Mouse (Mus musculus) cerebellum, adult 8-10 months (tissue): Measurements from ENCODE around the gene Hsp90ab1.

Source experiments
- DNase-seq: peaks from one replicate; pipeline ENCODE4 v3.0.0; 2022

Gene Hsp90ab1

DNA sequence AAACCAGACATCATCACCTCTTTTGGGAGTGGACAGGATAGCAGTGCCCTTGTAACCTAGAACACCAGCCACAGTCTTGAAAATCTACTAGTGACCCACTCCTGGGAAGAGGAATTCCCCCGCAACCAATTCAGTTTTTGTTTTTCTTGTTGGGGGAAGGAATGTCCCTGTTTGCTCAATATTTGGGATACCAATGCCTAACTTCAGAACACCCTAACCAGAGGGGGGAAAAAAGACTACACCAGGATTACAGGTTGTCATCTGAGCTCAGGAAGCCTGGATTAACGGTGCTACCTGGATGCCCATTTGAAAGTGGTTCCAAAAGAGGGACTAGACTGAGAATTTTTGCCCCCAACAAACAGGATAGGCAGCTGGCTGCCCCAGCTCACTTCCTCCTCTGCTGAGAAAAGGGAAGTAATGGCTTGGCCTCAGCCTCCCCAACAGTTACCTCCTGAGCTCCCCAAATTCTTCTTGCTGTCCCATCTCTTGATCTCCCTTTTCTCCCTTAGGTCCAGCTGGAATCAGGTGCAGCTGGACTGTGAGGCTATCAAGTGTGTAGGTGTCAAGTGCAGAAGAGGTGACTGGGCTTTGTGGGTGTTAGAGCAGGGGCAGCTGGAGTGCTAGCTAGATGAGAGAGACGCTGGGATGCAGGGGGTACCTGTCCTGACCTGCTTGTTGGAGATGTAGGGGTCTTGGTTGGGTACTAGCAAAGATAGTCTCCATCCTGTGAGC, 16.4 kb downstream of the Hsp90ab1 start:
- DNase-seq: no peak

DNA sequence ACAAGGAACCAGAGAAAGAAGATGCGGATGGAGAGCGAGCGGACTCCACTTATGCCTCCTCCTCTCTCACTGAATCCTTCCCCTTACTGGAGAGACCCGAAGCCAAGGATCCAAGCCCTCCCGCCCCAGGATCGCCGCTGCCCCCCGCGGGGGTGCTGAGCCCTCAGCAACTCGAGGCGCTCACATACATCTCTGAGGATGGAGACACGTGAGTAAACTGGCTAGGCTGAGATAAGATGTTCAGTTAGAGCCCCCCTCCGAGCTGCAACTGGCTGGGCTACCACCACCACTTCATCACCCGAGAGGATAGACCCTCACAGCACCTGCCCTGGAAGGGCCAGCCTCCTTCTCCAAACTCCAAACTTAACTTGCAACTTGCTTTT, 17.0 kb downstream of the Hsp90ab1 start:
- no peak for DNase-seq

DNA sequence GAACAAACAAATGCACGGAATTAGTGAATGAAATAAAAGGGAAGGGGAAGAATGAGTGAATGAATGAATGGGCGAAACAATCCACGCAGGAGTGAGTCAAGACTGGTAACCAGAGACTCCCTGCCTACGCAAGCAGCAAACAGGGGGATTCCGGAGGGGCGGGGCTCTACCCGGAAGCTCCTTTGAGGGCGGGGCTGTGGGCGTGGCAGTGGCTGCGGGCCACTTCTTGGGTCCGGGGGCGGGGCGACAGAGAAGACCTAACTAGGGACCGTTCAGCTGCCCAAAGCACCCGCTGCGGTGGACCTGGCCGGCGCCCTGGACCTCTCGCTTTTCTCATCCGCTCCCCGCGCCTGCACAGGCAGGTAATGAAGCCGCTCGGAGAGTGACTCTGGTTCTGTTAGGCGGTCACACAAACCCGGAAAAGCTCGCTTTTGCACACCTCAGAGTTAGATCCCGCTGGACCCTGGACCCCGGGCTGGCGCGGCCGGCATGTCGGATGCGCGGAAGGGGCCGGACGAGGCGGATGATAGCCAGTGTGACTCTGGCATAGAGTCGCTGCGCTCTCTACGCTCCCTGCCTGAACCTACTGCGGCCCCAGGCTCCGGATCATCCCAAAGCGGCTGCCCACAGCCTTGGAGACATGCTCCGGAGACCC, 17.5 kb downstream of the Hsp90ab1 start, which contains the start of gene Nfkbie:
TSS of gene Nfkbie (plus strand) at position 252 of the 655 bp plus-strand sequence.
- DNase-seq: peak; percentile 93

DNA sequence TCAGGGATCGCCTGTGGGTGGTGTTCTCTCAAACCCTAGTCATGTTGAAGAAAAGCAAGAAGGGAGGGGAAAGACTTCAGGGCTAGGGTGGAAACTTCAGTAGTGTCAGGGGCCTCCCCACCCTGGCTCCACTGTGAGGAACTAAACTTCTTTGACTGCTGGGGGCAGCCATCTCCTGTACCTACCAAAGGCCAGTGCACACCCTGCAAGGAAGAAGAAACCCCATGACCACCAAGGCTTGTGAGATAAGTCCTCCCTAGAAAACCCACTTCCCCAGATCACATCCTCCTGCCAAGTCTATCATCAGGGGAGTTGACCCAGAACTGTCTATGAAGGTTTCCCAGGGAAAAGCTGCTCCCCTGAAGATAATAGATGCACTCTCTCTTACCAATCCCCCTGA, 18.7 kb downstream of the Hsp90ab1 start:
- DNase-seq: no peak

DNA sequence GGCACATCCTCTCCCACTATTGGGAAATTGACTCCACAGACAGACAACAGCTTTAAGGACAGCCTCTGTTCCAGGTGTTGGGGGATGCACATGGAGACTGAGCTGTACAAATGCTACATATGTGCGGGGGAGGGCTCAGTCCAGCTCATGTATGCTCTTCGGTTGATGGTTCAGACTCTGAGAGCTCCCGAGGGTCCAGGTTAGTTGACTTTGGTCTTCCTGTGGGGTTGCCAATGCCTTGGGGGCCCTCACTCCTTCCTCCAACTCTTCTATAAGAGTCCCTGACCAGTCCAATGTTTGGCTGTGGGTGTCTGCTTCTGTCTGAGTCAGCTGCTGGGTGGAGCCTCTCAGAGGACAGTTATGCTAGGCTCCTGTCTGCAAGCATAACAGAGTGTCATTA, 20.0 kb downstream of the Hsp90ab1 start:
- no peak for DNase-seq

DNA sequence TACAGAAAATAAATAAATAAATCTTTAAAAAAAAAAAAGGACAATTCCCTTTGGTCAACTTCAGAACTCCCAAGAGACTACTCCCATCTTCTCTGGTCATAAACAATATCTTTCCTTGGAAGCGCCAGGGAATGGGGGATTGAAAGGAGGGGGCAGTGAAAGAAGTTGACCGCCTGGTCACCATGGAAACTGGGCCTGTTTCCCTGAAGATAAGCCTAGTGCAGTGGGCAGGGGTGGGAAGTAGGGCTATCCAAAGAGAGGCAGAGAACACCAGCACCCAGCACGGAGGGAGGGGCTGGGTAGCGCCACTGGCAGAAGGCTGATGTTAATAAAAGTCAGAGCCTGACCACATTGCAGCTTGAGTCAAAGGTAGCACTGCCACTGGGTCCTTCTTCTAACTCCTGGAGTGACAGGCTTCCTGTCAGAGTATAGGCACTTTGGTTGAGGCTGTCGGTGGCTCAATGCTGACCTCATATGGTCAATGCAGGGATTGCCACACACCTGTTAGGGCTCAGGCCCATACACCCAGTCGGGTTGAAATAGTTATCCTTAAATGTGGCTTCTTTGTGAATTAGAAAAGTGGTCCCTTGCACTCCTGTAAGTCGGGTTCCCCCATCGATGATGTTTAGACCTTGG, 21.1 kb downstream of the Hsp90ab1 start:
- peak; percentile 89 for DNase-seq

DNA sequence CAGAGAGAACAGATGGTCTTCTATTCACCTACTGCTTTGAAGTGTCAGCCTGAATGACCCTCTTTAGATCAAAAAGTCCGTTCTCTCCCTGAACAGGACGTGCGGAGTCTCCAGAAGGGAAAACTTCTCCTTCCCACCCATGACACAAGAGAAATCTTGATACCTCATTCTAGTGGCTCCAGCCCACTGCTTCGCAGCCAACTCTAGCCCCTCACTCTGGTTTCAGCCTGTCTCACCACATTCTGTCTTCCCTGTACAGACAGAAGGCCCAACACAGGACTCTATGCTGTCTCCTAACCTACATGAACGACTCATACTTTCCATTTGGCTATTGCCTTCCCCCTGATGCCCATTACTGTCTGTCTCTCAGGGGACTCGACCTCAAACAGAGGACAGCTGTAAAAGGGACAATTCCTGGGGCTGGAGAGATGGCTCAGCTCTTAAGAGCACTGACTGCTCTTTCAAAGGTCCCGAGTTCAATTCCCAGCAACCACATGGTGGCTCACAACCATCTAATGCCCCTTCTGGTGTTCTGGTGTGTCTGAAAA, 21.7 kb downstream of the Hsp90ab1 start:
- no peak for DNase-seq

DNA sequence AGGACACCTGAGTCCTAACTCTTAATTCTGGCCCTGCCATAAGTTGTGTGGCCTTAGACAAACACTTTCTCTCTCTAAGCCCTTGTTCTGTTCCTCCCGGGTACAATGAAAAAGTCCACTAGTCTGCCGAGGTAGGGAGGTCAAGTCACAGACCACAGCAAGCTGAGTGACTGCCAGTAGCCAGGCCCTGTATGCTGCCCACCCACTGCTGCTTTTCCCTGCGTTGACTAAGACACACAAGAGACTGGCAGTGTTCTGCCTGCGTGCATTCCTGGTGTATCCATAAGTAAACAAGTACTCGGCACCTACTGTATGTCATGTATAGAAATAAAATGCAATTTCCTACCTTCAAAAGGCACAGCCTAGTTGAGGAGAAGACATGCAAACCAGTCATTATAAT, 22.8 kb downstream of the Hsp90ab1 start:
- peak; percentile 52 for DNase-seq

DNA sequence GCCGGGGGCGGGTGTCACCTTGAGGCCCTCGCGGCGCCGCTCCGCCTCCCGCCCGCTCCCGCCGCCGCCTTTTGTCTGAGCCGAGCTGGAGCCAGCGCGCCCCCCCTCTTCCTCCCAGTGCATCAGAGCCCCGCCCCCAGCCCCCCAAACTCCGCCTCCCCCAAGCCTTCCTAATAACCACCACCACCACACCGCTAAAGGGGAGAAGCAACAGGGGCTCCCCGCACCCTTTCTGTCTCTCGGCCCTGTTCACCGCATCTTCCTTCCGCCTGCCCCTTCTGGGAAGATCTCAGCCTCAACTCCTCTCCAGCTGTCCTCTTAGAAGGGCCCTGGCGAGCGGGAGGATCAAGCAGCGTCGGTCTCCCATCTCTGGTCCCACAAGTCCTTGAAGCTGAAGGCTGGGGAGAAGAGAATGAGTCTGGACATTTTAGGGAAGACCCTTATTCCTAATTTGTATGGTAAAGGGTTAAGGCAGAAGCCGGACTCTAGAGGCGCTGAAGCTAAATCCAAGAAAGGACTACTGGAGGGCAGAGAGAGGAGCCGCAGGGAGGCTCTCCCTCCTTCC, 23.4 kb downstream of the Hsp90ab1 start, which contains the start of gene Tmem151b:
TSS of gene Tmem151b (minus strand) at position 61 of the 565 bp plus-strand sequence.
- DNase-seq: peak; percentile 75

DNA sequence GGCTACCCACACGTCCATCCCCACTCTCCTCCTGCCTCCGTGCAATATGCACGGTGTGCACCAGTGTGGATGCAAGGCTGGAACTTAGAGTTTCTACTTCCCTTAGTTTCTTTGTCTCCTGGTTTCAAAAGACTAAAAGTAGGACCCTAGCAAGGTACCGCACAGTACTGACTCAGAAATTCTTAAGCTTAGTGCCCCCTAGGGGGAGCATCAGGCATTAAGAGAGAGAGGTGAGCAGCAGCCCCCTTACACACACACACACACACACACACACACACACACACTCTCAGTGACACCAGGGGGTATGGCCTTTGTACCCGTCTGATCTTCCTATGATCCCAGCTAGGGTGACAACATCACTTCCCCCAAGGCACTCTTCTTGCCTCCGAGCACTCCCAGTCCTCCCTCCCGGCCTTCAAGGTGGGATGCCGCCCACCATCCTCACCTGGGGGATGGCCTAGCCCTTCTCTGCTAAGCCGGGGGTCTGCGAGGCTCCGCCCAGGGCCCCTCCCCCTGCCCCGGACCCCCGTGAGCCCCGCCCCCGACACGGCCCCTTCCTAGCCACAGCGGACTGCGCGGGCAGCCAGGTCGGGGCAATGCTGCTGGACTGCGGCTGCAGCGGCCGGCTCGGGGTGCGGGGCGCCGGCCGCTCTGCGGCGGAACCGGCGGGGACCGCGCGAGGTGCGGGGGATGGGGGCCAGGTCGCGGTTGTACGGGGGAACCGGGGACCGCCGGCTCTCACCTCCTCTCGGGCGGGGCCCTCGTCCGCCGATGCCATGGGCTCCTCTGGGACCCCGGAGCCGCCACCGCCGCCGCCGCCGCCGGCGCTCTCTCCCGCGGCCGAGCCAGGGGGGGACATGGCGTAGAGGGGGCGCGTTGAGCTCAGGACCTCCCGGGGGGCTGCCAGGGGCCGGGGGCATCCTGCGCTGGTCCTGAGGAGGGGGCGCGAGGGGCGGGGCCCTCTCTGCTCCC, 24.2 kb downstream of the Hsp90ab1 start:
- DNase-seq: peak; percentile 80

DNA sequence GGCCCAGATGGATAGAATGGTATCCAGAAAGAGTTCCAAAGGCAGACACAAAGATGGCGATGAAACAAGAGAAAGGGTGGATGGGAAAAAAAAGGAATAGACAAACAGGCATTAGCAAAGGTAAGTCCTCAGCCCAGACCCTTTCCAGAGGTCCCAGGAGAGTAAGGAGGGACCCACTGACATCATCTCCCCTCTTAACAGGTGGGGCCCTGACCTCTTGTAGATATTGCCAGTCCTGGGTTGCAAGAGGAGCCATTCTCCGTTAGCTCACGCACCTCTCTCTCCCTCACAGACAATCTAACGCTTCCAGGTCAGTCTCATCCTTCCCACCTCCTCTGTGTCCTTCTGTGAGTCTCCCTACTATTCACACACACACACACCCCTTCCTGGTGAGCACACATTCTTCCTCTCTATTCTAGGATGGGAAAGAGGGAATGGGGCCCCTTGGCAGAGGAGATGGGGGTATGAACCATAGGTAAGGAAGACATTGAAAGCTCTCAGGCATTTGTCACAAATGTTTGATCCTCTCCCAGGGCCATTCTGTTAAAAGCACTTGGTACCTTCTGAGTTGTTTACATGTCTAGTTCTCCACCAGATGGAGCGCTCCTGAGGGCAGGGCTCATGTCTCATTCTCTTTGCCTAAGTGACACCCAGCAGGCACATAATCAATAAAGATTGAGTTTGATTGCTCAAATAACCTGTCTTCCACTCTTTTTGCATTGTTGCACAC, 25.4 kb downstream of the Hsp90ab1 start:
- DNase-seq: peak; percentile 62

DNA sequence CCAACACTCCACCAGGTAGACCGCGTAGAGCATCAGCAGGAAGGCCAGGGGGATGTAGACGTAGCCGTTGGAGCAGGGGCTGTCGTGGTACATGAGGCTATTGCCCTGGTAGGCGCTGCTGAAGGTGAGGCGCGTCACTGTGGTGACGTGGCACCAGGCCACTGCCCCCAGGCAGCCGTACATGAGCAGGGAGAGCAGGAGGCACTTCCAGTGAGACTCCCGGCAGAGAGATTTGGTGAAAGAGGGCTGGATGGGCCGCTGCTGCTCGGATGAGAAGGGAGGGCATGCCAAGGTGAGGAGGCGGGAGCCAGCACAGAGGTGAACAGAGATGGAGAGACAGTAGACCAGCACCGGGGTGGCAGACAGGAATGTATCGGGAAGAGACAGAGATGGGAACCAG, 26.1 kb downstream of the Hsp90ab1 start:
- DNase-seq: peak; percentile 71

DNA sequence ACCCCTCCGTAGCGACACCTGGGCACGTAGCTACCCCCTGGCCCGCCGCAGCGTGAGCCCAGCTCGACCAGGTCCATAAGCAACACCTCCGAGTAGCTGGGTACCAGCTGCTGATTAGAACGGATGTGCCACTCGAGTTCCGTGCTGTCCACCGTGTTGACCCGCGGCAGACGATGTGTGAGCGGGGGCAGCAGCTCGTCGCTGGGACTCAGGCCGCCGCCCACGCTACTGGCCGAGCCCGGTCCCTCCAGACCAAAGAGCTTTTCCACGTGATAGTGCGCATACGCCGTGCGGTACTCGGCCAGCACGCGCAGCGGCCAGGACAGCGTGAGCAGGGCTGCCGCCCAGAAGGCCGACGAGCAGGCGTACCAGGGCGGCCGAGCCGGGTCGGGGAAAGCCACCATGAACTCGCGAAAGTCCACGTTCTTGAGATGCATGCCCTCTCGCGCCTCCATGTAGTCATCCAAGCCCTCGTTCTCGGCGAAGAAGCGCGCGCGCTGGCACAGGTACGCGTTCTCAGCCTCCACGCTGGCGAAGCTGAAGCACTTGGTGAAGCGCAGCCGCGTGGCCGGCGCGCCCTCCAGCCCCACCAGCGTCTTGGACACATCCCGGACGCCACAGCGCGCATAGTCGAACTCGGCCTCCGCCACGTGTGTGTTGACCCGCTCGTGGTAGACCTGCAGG, 27.7 kb downstream of the Hsp90ab1 start:
- DNase-seq: peak; percentile 64

DNA sequence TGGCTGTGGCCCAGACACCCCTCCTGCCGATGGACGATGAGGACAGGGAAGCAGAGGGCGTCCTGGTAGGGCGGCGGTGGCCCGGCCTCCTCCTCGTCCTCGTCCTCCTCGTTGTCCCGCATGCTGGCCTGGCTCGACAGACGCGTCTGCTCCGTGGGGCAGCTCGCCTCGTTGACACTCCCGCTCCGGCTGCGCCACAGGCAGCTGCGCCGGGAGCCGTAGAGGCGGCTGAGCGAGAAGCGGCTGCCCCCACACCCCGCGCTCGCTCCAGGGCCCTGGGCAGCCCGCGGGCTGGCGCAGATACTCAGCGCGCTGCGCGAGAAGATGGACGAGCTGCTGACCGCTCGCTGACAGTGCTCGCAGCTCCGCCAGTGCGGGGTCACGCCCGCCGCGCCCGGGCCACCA, 28.2 kb downstream of the Hsp90ab1 start:
- DNase-seq: no peak

DNA sequence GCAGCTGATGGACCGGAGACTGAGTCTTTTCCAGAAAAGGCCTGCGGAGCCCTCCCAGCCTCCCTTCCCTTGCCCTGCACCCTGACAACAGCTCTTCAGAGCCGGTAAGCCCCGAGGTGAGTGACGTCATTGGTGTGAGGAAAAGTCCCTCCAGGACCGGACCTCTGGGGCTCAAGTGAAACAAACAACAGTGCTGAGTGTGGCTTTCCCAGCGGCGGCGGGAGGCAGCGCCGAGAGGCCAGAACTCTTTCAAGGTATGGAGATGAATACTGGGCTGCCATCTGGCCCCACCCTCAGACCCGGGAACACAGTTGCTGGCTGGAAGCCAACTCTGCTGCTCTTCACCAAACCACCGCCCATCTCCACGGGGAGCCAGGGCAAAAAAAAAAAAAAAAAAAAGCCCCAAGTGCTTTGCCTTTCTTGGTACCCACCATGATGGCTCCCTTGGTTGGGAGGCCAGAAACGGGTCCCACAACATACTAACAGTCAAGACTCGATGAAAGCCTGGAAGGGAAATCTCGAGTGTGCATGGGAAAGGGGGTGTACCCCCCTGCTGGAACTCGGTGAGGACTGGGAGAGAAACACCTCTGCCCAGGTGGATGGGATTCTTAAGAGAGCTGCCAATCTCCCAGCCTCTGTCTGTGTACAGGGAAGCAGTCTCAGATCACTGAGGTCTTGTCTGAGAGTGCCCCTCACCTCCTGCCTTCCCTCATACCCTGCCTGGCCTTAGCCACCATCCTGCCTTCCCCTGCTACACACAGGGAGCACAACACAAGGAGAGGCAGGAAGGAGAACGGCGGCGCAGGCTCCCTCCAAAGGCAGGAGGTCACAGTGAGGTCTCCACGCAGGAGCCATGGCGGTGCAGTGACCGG, 28.8 kb downstream of the Hsp90ab1 start:
- DNase-seq: peak; percentile 61

DNA sequence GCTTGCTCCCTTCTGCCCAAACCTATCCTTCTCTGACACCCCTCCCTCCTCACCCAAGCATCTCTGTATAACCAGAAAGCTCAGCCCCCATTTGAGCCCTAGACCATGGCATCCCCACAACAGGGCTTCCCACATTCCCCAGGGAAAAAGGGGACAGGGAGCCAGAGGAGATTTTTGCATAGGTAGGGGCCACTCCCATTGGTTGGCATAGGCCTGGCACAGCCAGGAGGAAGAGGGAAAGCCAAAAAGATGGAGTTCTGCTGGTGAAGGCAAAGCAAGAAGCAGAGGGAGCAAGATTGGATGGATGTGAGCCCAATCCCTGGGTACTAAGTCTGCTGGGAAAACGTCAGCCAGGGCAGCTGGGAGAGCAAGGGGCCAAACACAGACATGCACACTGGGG, 30.0 kb downstream of the Hsp90ab1 start:
- no peak for DNase-seq

DNA sequence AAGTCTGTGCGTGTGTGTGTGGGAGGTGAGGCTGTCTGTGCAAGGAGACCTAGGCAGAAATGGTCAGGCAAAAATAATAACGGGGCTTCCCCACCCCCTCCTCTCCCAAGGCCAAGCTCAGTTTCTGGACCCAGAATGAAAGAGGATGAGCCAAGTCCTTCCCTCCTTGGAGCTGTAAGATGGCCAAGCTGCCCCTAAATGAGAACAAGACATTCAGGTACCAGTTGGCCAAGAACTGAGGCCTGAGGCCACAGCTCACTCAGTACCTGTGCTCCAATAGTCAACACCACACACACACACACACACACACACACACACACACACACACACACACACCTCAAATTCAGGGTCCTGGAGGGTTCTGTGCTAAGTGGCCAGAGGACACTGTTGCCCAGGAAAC, 30.4 kb downstream of the Hsp90ab1 start:
- DNase-seq: no peak

DNA sequence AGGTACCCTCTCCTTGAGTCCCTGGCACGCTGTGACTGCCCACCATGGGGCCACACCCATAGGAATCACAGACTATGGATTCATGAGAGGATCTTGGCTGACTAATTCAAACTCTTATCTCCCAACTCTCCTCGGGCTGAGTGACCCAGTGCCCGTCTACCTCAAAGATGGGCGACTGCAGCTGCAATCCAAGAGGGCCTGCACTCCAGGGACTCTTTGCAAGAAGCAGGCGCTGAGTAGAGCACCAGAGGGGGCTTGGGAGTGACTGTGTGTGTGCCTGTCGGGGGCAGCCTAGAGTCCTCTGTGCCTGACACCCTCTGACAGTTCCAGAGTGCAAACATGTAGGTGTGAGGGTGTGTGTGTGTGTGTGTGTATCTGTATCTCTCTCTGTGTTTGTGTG, 30.9 kb downstream of the Hsp90ab1 start:
- DNase-seq: no peak

DNA sequence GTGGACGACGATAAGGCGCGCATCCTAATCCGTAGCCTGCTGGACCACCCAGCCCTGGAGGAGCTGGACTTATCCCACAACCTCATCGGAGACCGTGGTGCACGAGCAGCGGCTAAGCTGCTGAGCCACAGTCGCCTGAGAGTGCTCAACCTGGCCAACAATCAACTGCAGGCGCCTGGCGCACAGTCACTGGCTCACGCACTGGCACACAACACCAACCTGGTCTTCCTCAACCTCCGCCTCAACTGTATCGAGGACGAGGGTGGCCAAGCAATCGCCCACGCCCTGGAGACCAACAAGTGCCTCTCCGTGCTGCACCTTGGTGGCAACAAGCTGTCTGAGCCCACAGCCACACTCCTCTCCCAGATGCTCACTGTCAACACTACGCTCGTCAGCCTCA, 33.4 kb downstream of the Hsp90ab1 start:
- no peak for DNase-seq

DNA sequence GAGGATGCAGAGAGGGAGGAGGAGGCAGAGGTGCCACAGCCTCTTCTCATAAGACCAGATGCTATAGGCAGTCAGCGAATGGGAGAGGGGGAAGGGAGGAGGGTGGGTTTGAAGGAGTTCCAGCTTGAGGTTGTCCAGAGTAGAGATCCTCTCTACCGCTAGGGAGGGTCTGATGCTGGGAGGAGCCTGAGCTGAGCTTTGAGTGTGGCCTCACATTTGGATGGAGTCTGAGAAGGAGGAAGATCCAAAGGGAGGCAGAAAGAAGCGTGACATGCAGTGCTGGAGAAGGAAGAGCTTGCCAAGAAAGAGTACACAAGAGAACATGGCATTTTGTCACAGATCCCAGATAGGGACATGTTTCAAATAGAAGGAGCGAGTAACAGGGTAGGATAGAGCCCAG, 34.7 kb downstream of the Hsp90ab1 start:
- no peak for DNase-seq
